Mouse (Mus musculus) cerebellum, postnatal 36 days (tissue): Measurements from ENCODE around the gene Sys1.

Experiments used
- DNase-seq, 2 experiments: peaks; one replicate each; pipeline ENCODE4 v3.0.0; 2021 to 2022; ENCODE audit warnings: mixed read lengths in 2 of 2

Gene Sys1

GRCm38 (mm10) chr2:164453887-164454500, 2.8 kb upstream of the Sys1 start:
- no peak for DNase-seq

- no peak for DNase-seq
These were observed 1.9 kb upstream of the Sys1 start for GRCm38 (mm10) chr2:164454846-164455245.

GRCm38 (mm10) chr2:164455421-164456190, 1.2 kb upstream of the Sys1 start:
- DNase-seq, result no peak

DNA sequence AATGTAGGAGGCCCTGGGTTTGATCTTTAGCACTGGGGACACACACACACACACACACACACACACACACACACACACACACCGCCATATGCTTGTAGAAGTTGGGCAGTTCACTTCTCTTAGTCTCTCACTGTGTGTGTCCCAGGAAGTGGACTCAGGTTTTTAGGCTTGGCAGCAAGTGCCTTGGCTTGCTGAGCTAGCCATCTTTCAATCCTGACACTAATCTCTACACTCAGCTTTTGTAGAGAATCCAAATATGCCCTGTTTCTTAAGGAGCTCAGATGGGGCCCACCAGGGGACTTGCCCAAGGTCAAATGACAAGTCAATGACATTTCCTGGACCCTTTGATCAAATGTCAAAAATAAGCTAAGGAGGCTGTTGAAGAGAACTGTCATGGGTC, 351 bp upstream of the Sys1 start:
- no peak for DNase-seq

DNA sequence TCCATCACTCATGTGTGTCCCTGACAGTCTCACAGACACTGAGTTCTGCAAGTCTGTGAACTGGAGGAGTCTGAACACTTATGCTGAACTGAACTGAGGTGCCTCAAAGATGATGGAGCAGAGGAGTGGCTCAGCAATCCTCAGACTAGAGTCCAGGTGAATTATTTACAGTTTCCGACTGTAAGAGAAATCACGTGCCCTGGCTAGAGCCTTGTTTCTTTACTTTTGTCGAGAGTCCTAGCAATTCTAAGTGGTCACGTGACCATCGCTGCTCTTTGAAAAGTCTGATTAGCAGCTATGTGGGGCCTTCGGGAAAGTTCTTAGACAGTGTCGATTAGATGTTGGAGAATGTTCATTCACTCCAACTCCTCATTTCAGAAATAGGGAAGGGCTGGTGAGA, 1.2 kb downstream of the Sys1 start:
- no peak for DNase-seq

DNA sequence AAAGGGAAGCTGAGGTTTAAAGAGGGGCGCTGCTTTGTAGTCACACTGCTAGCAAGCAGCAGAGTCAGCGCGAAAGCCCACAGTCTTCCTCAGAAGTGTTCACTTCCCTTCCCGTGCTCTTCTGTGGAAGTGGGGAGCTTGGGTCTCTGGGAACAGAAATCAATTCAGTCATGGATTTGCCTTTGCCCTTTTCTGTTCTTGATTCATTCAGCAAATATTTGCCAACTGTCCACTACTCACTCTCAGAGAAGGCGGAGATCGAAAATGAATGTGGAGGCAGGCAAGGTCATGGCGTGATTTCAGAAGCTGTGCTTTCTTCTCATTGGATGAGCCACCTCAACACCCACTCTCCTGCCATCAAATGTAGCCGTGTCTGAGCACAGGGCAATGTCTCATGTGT, 1.8 kb downstream of the Sys1 start:
- DNase-seq, result no peak

- DNase-seq, result peak; percentile 96
These were observed 4.2 kb downstream of the Sys1 start, which contains the start of gene Gm20458 for GRCm38 (mm10) chr2:164460745-164461551. Gm20458 (plus strand) TSS chr2:164460967.

DNA sequence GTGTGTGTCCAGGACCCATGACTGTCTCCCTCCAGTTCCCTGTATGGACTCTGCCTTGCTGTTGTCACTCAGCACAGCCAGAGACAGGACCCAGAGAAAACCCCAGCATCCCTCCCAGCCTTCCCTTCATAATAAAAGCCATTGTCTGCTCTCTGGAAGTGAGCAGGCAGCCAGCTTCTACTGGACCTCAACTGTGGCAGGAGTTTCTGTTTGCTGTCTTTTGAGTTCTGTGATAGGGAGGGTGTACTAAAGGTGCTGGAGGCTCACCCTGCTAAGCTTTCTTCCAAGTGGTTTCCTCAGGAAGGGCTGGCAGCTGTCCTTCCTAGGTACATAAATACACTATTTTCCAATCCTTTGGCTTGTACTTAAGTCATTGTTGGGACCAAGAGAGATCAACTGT, 8.4 kb downstream of the Sys1 start:
- DNase-seq, result no peak

DNA sequence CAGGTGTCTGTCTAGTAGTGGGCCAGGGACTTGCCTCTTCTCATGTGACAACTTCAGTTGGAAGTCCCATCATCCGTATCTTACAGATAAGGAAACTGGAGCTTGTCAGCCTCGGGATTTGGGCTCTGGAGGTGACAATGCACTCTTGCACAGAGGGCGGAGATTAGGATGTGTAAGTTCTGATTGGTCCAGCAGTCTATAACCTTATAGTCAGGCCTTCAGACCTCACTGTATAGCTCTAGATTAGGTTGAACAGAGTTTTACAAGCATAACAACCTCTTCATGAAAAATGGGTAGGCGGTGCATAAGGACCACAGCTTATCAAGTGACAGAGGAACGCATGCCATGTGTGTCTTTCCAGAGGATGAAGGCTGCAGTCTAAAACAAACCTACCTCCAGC, 10.0 kb downstream of the Sys1 start:
- no peak for DNase-seq

DNA sequence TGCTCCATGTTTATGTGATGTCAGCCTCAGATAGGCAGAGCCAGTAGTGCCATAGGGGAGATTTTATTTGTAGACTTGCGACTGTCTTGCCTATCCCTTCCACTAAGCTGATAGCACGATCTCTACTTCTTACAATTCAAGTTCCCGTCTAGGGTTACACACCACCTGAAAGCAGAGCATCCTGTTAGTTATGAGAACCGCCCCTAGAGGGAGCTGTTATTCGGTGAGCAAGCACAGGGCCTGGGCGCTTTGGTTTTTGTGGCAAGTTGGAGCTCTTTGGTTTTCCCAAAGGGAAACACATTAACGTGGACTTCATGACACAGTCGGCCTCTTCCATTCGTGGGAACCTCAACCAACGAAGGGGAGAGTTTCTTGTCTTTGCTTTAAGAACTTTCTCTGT, 13.5 kb downstream of the Sys1 start:
- peak; percentile 38 to 59 for DNase-seq

GRCm38 (mm10) chr2:164473624-164474023, 16.9 kb downstream of the Sys1 start, which contains the start of gene Trp53tg5:
Trp53tg5 (minus strand) TSS chr2:164473724.
- no peak for DNase-seq

DNA sequence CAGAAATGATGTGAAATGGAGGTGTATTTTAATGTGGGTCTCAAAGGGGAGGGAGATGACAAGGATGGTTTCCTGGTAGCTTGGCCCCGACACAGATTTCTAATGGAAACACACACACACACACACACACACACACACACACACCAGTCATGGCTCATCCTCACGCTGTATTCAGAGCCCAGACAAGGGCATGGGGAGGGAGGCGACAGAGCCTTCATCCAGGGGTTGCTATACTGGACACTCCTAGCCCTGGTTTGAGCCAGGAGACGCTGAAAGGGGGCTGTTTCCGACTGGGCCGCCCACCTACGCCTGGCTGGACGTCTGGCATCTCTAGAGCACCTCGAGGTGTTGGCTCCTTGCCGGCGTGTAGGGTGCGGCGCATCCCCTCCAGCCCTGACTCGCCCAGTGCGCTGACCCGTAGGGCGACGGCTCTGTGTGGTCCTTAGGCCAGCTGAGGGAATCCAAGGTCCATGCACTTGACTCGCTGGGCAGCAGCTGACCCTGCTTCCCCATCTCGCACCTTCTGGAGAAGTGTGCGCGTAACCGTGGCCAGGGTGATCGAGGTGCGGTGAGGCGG, 29.0 kb downstream of the Sys1 start, which contains the start of gene Dbndd2:
Gene Dbndd2 (plus strand): TSS at position 426 of the 577 bp plus-strand sequence.
- no peak for DNase-seq

GRCm38 (mm10) chr2:164486258-164487114, 29.7 kb downstream of the Sys1 start:
- peak; percentile 74 to 82 for DNase-seq

DNA sequence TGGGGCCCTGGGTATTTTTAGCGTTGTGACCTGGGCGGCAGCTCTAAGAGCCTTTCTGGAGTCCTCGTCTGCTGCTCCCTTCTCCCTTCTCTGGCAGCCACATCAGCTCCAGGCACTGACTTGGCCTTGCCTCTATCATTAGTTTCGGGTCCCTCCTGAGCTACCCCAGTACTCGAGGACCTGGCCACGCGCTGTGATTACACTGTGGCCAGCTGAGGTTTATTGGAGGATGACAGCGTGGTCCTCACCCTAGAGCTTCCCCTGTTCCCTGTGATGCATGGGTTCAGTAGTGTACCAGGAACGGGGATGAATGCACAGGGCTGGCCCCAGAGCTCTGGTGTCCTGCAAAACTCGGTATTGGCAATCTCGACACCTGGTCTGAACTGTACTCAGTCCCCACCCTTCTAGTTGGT, 30.4 kb downstream of the Sys1 start:
- DNase-seq, result no peak

GRCm38 (mm10) chr2:164487812-164488211, 31.0 kb downstream of the Sys1 start:
- DNase-seq, result peak; percentile 71 to 74

DNA sequence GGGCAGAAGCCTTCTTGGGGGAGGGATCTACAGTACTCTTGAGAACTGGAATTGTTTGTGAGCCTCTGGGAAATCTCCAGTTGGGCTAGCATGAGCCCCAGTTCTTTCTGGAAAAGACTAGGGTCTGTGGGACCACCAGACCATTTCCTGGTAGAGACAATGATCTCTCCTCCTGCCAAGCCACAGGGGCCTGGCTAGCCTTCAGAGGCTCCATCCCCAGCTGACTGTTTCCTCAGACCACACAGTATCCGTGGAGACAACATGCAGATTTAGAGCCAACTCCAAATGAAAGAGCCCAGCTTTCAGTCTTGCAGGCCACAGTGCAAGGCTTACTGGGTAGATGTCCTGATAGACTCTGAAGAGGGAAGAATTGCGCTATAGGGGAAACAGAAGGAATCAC, 37.4 kb downstream of the Sys1 start:
- DNase-seq, result no peak

GRCm38 (mm10) chr2:164496331-164496730, 39.6 kb downstream of the Sys1 start:
- DNase-seq, result no peak

GRCm38 (mm10) chr2:164496847-164497690, 40.3 kb downstream of the Sys1 start, which contains the start of gene Pigt:
Pigt (plus strand) TSS chr2:164497520.
- peak; percentile 88 to 90 for DNase-seq

- DNase-seq, result peak in 1 of 2 experiments; percentile 15
These were observed 41.0 kb downstream of the Sys1 start for GRCm38 (mm10) chr2:164497691-164498268.

DNA sequence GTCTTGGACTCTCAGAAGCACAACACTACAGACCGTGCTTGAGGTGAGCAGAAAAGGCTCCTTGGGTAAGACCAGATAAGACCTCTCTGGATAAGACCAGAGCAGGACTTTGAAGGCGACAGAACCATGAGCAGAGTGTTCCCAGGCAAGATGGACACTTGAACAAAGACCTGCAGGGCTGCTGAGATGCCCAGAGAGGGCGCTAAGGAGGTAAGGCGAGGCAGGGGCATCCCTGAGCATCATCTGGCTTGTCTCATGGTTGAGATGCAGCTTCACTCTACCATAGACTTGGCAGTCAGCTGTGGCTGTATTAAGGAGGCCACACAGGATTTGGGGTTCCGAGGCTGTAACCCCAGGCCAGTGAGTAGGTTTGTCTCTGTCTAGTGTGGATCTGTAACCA, 42.6 kb downstream of the Sys1 start:
- no peak for DNase-seq

- DNase-seq, result no peak
These were observed 43.7 kb downstream of the Sys1 start for GRCm38 (mm10) chr2:164500511-164500910.
